Mouse (Mus musculus) small intestine, adult 2 months (tissue): ENCODE measurements around the gene Ube2r2.

ENCODE experiments used
- CTCF ChIP-seq: fragments of 200-500 bp; IDR thresholded peaks from 2 replicates; pipeline ENCODE4 v1.5.1; 2012; ENCODE audit warnings: low read depth, mild to moderate bottlenecking, control low read depth, inconsistent platforms, low read length, moderate library complexity, mixed read lengths; ENCODE audit not compliant: insufficient replicate concordance, insufficient read length; ENCODE audit errors: extremely low read depth
- POLR2A ChIP-seq: fragments of 200-500 bp; IDR thresholded peaks from 2 replicates; pipeline ENCODE4 v1.6.1; 2012; ENCODE audit warnings: low read depth, mild to moderate bottlenecking, control low read depth, inconsistent platforms, low read length, moderate library complexity

DNA sequence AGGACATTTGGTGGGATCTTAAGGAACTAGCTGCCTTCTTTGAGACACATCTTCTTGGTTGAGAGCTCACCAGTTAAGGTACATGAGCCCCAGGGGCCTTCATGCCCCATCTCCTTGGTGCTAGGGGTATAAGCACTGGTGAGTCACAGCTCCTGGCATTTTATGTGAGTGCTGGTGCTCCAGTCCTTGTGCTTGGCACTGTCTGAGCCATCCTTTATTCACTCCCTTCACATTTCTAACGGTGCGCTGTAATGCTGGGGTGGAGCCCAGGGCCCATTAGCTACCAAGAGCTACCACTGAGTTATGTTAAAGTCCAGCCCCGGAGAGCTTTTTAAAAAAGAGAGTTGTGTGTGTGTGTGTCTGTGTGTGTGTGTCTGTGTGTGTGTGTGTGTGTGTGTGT lies 17.6 kb downstream of the Ube2r2 start:
- TF ChIP-seq POLR2A (no peak), CTCF (no peak)
